Mouse (Mus musculus) neural tube, embryonic 13.5 days (tissue): ENCODE data around the gene Ankfn1. TPM values are rescaled to one million over a fixed set of nuclear protein-coding genes. Genes with fewer than 3 reads are reported as not detected.

Source experiments
- ATAC-seq: fragments of 200-750 bp; cut with Nextera tagmentation; 2 replicates; pipeline ENCODE4 v1.8.0; 2017; ENCODE audit warnings: low read depth, mild to moderate bottlenecking, moderate TSS enrichment, moderate library complexity
- H3K27ac ChIP-seq: fragments of 300-500 bp; sonication (generic); replicated peaks from 2 replicates; pipeline ENCODE4 v1.5.1; 2015; ENCODE audit warnings: moderate library complexity, mild to moderate bottlenecking, inconsistent platforms
- H3K27me3 ChIP-seq: fragments of 300-500 bp; sonication (generic); 2 replicates; pipeline ENCODE4 v1.6.1; 2015; ENCODE audit warnings: mild to moderate bottlenecking, inconsistent platforms
- H3K36me3 ChIP-seq: fragments of 300-500 bp; sonication (generic); 2 replicates; pipeline ENCODE4 v1.6.1; 2015; ENCODE audit warnings: mild to moderate bottlenecking, inconsistent platforms
- H3K4me1 ChIP-seq: fragments of 300-500 bp; sonication (generic); replicated peaks from 2 replicates; pipeline ENCODE4 v1.6.1; 2015; ENCODE audit warnings: inconsistent platforms
- H3K4me2 ChIP-seq: fragments of 300-500 bp; sonication (generic); 2 replicates; pipeline ENCODE4 v1.6.1; 2015; ENCODE audit warnings: inconsistent platforms, mild to moderate bottlenecking, moderate library complexity
- H3K4me3 ChIP-seq: fragments of 300-500 bp; sonication (generic); 2 replicates; pipeline ENCODE4 v1.5.1; 2015; ENCODE audit warnings: mild to moderate bottlenecking, inconsistent platforms
- H3K9ac ChIP-seq: fragments of 300-500 bp; sonication (generic); 2 replicates; pipeline ENCODE4 v1.6.1; 2015; ENCODE audit warnings: moderate library complexity, mild to moderate bottlenecking, inconsistent platforms
- H3K9me3 ChIP-seq: fragments of 300-500 bp; sonication (generic); 2 replicates; pipeline ENCODE4 v1.6.1; 2016; ENCODE audit warnings: inconsistent platforms
- WGBS: fragments of 180-500 bp; shearing (Covaris S2); methylation state at CpG from one replicate; pipeline ENCODE4 v1.1.7; 2015; 5-methylcytosine and 5-hydroxymethylcytosine counted together
- polyA plus RNA-seq: library from polyadenylated mRNA; unstranded; fragments of >200 nt; fragmentation: Nextera tagmentation; extraction: Ambion mirVana; gene quantifications from 2 replicates; pipeline ENCODE4 v1.2.1, GENCODE M21; 2015

Gene Ankfn1
- polyA plus RNA-seq, 1 experiment from 2014 or later = 1.9 TPM

DNA sequence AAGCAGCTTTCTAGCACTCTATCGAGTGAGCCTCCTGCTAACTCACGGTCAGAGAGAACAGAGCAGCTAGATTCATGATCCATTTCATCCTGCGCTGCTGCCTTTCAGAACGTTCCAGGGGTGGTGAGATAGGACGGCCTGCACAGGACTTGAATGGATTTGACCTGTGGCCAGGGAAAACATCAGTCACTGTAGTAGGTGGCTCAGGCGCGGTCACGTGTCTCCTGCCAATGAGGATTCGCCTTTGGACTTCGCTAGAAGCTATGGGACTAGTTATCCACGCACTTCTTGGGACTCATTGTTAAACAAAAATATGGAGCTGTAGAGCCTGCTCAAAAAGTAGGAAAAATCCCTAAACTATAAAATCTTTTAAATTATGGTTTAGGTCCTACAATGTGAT lies 226.0 kb downstream of the Ankfn1 start:
- WGBS = 86% methylated on average over 11 of the region's 11 CpGs
- no peaks in the 10 kb centered on the region for H3K4me1 ChIP-seq
- no peak overlapping the region for H3K27ac ChIP-seq
- no peaks in the 10 kb centered on the region for H3K9me3 ChIP-seq
- no peaks in the 10 kb centered on the region for H3K36me3 ChIP-seq
- H3K4me2 ChIP-seq = no peak overlapping the region
- no peak for ATAC-seq
- H3K4me3 ChIP-seq = no peak overlapping the region
- no peak overlapping the region for H3K9ac ChIP-seq
- H3K27me3 ChIP-seq = no peaks in the 10 kb centered on the region

- Histone ChIP-seq H3K27ac (no peak overlapping the region), H3K4me3 (no peak overlapping the region), H3K27me3 (no peaks in the 10 kb centered on the region), H3K4me1 (no peaks in the 10 kb centered on the region), H3K9me3 (no peaks in the 10 kb centered on the region), H3K4me2 (no peak overlapping the region), H3K9ac (no peak overlapping the region), H3K36me3 (no peaks in the 10 kb centered on the region)
- no peak for ATAC-seq
- 87% methylated on average over 3 of the region's 3 CpGs for WGBS
Observed at GRCm38 (mm10) chr11:89550921-89551320, 226.5 kb downstream of the Ankfn1 start.

DNA sequence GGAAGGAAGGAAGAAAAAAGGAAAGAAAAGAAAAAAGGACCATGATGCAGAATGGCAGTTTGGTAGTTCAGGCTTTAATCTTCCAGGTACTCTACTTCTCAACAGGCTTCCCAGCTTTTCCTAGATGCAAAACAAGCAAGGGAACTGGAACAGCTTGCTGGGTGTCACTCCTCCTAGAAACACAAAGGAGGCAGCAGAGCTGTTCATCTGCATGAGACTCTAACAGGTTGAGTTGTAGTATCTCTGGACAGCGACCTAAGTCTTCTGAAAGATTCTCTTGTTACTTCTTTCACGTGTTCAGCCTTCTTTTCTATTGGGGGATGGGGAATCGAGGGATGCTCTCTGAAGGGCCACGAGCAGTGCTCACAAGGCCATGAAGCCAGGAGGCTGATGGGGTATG lies 228.7 kb downstream of the Ankfn1 start:
- H3K4me3 ChIP-seq = no peak overlapping the region
- H3K4me1 ChIP-seq = peaks cover 9% of the 10 kb centered on the region; the same call in 1 of the 2 replicates
- no peaks in the 10 kb centered on the region for H3K9me3 ChIP-seq
- H3K27ac ChIP-seq = no peak overlapping the region
- 50% methylated on average over 4 of the region's 4 CpGs for WGBS
- H3K9ac ChIP-seq = no peak overlapping the region
- ATAC-seq = no peak
- H3K4me2 ChIP-seq = no peak overlapping the region
- H3K36me3 ChIP-seq = no peaks in the 10 kb centered on the region
- H3K27me3 ChIP-seq = 0 out of 2 replicates have a peak, but pooled peaks cover 2% of the 10 kb centered on the region

DNA sequence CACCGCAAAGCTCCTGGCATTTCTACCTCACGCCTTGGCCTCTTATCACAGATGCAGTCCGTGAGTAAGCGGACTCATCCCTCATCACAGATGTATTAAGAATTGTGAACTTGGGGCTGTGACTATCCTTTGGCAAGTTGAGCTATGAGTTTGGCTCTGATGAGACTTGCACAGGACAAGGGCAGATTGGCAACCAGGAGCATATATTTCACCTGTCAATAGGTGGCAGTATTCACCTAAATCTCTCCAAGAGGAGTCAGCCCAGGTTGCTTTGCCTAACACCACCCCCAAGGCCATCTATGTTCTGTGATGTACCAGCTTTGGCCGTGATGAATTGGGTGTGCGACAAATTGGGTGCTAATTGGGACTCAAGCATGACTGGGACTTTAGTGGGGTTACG lies 231.3 kb downstream of the Ankfn1 start:
- 39% methylated on average over 7 of the region's 7 CpGs for whole genome bisulfite sequencing
- H3K4me3 ChIP-seq = no peak overlapping the region
- no peak overlapping the region for H3K27ac ChIP-seq
- H3K27me3 ChIP-seq = 0 out of 2 replicates have a peak, but pooled peaks cover 3% of the 10 kb centered on the region
- no peaks in the 10 kb centered on the region for H3K36me3 ChIP-seq
- H3K4me2 ChIP-seq = no peak overlapping the region
- H3K9ac ChIP-seq = no peak overlapping the region
- ATAC-seq = no peak
- peaks cover 9% of the 10 kb centered on the region; the same call in 1 of the 2 replicates for H3K4me1 ChIP-seq
- peaks cover 7% of the 10 kb centered on the region for H3K9me3 ChIP-seq

GRCm38 (mm10) chr11:89544856-89545817 lies 232.3 kb downstream of the Ankfn1 start:
- Histone ChIP-seq H3K27ac (no peak overlapping the region), H3K4me2 (peak overlapping the region; percentile 52), H3K4me1 (peaks cover 9% of the 10 kb centered on the region; the same call in 1 of the 2 replicates), H3K36me3 (no peaks in the 10 kb centered on the region), H3K9ac (peak overlapping the region; percentile 32), H3K9me3 (peaks cover 7% of the 10 kb centered on the region), H3K4me3 (peak overlapping the region; percentile 12; the same call in 1 of the 2 replicates), H3K27me3 (0 out of 2 replicates have a peak, but pooled peaks cover 3% of the 10 kb centered on the region)
- WGBS = 5% methylated on average over 29 of the region's 29 CpGs
- peak; percentile 61; the same call in 1 of the 2 replicates for ATAC-seq

- ATAC-seq = no peak
- Histone ChIP-seq H3K27me3 (0 out of 2 replicates have a peak, but pooled peaks cover 3% of the 10 kb centered on the region), H3K4me2 (no peak overlapping the region), H3K4me1 (peaks cover 11% of the 10 kb centered on the region), H3K27ac (no peak overlapping the region), H3K4me3 (no peak overlapping the region), H3K9ac (no peak overlapping the region), H3K36me3 (no peaks in the 10 kb centered on the region), H3K9me3 (peaks cover 7% of the 10 kb centered on the region)
- WGBS = 61% methylated on average over 8 of the region's 8 CpGs
Observed at GRCm38 (mm10) chr11:89538376-89538775, 239.1 kb downstream of the Ankfn1 start.

DNA sequence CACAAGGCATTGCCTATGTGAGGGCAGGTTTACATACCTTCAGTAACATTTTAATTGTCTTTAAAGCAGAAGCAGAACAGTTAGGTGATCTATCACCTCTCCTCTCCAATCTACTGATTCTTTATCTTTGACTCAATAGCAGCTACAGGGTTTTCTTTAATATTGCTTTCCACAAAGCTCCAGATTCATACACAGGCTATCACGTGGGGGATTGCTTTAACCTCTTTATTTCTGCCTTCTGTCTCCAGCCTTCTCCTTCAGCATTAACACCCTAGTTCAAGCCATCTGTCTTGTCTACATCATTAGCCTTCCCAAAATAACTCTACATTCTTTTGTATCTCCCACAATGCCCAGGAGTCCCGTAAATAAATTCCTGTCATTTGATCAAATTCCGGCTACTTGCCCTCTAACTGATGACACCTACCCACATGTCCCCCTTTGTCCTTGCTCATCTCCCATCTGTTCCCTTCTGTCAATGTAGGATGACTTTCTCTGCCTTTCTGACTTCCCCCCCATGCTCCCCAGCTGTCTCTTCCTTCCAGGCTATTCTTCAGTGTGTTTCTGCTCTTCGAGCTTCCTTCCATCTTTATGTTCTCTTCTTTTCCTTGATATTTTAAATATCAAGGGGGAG lies 249.5 kb downstream of the Ankfn1 start:
- no peak overlapping the region for H3K27ac ChIP-seq
- no peaks in the 10 kb centered on the region for H3K27me3 ChIP-seq
- no peak for ATAC-seq
- no peaks in the 10 kb centered on the region for H3K36me3 ChIP-seq
- H3K4me2 ChIP-seq = no peak overlapping the region
- H3K4me3 ChIP-seq = no peak overlapping the region
- H3K4me1 ChIP-seq = no peaks in the 10 kb centered on the region
- H3K9me3 ChIP-seq = no peaks in the 10 kb centered on the region
- 61% methylated on average over 4 of the region's 4 CpGs for WGBS
- no peak overlapping the region for H3K9ac ChIP-seq

GRCm38 (mm10) chr11:89515501-89515901 lies 262.0 kb downstream of the Ankfn1 start:
- H3K27me3 ChIP-seq = no peaks in the 10 kb centered on the region; the same call in 1 of the 2 replicates
- H3K9ac ChIP-seq = no peak overlapping the region
- H3K9me3 ChIP-seq = no peaks in the 10 kb centered on the region
- 0 out of 2 replicates have a peak overlapping the region, but pooled peaks have one; percentile 1 for H3K27ac ChIP-seq
- H3K36me3 ChIP-seq = no peaks in the 10 kb centered on the region
- 45% methylated on average over 9 of the region's 9 CpGs for WGBS
- H3K4me1 ChIP-seq = peaks cover 12% of the 10 kb centered on the region; the same call in 1 of the 2 replicates
- peak; percentile 47; the same call in 1 of the 2 replicates for ATAC-seq
- no peak overlapping the region for H3K4me3 ChIP-seq
- peak overlapping the region; percentile 15 for H3K4me2 ChIP-seq

DNA sequence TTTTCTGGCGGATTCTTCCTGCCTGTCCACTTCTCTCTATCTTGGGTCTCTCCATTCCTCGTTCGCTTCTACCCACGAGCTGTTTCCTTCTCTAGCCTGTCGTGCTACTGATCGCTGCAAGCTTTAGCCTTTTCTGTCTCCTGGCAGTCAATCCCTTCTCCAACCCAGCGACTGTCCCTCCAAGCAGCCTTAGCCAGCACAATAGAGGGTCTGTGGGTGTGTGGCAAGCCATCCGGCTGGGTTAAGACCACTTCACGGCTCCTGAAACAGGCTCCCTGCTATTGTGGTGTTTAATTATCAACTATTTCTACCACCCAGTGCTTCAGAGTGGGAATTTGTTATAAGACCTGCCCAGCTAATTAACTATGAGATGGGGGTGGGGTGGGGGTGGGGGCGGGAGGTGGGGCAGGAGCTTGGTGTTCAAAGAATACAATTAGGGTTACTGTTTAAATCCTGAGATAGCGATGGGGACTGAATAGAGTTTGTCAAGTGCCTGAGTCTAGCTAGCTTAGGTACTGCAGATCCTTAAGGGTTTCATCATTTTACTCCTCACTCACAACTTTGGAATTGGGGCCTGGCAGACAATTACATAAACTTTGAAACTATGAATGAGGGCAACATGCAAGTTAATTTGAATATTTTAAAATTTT lies 268.7 kb downstream of the Ankfn1 start:
- Histone ChIP-seq H3K36me3 (no peaks in the 10 kb centered on the region), H3K9ac (no peak overlapping the region), H3K27ac (no peak overlapping the region), H3K4me2 (0 out of 2 replicates have a peak overlapping the region, but pooled peaks have one; percentile 11), H3K4me1 (peaks cover 25% of the 10 kb centered on the region), H3K9me3 (no peaks in the 10 kb centered on the region), H3K27me3 (peaks cover 4% of the 10 kb centered on the region; the same call in 1 of the 2 replicates), H3K4me3 (no peak overlapping the region)
- peak; percentile 24; the same call in 1 of the 2 replicates for ATAC-seq
- WGBS = 7% methylated on average over 11 of the region's 11 CpGs

- no peak overlapping the region for H3K9ac ChIP-seq
- no peak overlapping the region for H3K27ac ChIP-seq
- peaks cover 8% of the 10 kb centered on the region; the same call in 1 of the 2 replicates for H3K27me3 ChIP-seq
- no peaks in the 10 kb centered on the region for H3K36me3 ChIP-seq
- WGBS = 19% methylated on average over 11 of the region's 11 CpGs
- no peaks in the 10 kb centered on the region for H3K9me3 ChIP-seq
- H3K4me3 ChIP-seq = no peak overlapping the region
- peak; percentile 69 for ATAC-seq
- H3K4me2 ChIP-seq = no peak overlapping the region; the same call in 1 of the 2 replicates
- peaks cover 30% of the 10 kb centered on the region for H3K4me1 ChIP-seq
Observed at GRCm38 (mm10) chr11:89506595-89507245, 270.7 kb downstream of the Ankfn1 start.

DNA sequence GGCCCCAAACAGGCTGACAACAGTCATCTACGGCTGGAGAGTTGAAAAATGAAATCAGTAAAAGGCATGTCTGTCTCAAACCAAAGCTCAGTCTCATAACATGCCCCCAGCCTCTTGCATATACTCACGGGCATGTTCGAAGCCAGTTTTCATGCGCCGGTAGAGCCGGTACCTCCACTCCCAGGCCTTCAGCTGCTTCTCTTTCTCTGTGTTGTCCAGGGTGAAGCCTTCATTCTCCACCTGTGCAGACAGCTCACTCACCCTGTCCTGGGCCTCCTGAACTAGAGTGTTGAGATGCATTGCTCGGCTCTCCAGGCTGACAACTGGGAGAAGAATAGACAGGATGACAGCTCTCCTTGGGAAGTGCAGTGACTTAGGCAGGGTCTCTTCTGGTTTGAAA lies 272.4 kb downstream of the Ankfn1 start:
- Histone ChIP-seq H3K36me3 (no peaks in the 10 kb centered on the region), H3K27ac (no peak overlapping the region), H3K4me3 (no peak overlapping the region), H3K27me3 (peaks cover 8% of the 10 kb centered on the region; the same call in 1 of the 2 replicates), H3K4me2 (no peak overlapping the region), H3K4me1 (peaks cover 31% of the 10 kb centered on the region), H3K9ac (no peak overlapping the region), H3K9me3 (no peaks in the 10 kb centered on the region)
- ATAC-seq = no peak
- 81% methylated on average over 7 of the region's 7 CpGs for whole genome bisulfite sequencing
